Mouse (Mus musculus): ENCODE measurements around the gene Bbox1.

Gene Bbox1

GRCm38 (mm10) chr2:110314509-110315155 is at the start of gene Bbox1:
Bbox1 (minus strand) TSS chr2:110314560.
- DNase-seq (ENCODE audit: low spot score in 2 of 2) = peak in 1 of 2 experiments; percentile 1

- no peak for DNase-seq (ENCODE audit: low spot score in 2 of 2)
These were observed 49.5 kb upstream of the Bbox1 start for GRCm38 (mm10) chr2:110363855-110364254.

GRCm38 (mm10) chr2:110362432-110363283 is 48.3 kb upstream of the Bbox1 start, which contains the start of gene Fibin:
Fibin (minus strand) TSS chr2:110363183.
- peak; percentile 15 for DNase-seq (ENCODE audit: low spot score in 2 of 2)

GRCm38 (mm10) chr2:110353302-110353970 is 39.1 kb upstream of the Bbox1 start:
- no peak for DNase-seq (ENCODE audit: low spot score in 2 of 2)

- DNase-seq (ENCODE audit: low spot score in 2 of 2) = no peak
These were observed 37.5 kb upstream of the Bbox1 start for GRCm38 (mm10) chr2:110351843-110352251.

GRCm38 (mm10) chr2:110351406-110351805 is 37.0 kb upstream of the Bbox1 start:
- DNase-seq (ENCODE audit: low spot score in 2 of 2) = no peak

GRCm38 (mm10) chr2:110328953-110329352 is 14.6 kb upstream of the Bbox1 start:
- no peak for DNase-seq (ENCODE audit: low spot score in 2 of 2)

- no peak for DNase-seq (ENCODE audit: low spot score in 2 of 2)
These were observed 5.6 kb upstream of the Bbox1 start for GRCm38 (mm10) chr2:110319949-110320348.

- DNase-seq (ENCODE audit: low spot score in 2 of 2) = no peak
These were observed 4.9 kb upstream of the Bbox1 start for GRCm38 (mm10) chr2:110319266-110319665.

GRCm38 (mm10) chr2:110318719-110319118 is 4.4 kb upstream of the Bbox1 start:
- no peak for DNase-seq (ENCODE audit: low spot score in 2 of 2)

GRCm38 (mm10) chr2:110316116-110316883 is 1.9 kb upstream of the Bbox1 start:
- no peak for DNase-seq (ENCODE audit: low spot score in 2 of 2)

- no peak for DNase-seq (ENCODE audit: low spot score in 2 of 2)
These were observed 286 bp downstream of the Bbox1 start for GRCm38 (mm10) chr2:110314074-110314473.

- DNase-seq (ENCODE audit: low spot score in 2 of 2) = no peak
These were observed 995 bp downstream of the Bbox1 start for GRCm38 (mm10) chr2:110313305-110313824.

GRCm38 (mm10) chr2:110305358-110306283 is 8.7 kb downstream of the Bbox1 start:
- DNase-seq (ENCODE audit: low spot score in 2 of 2) = no peak

- no peak for DNase-seq (ENCODE audit: low spot score in 2 of 2)
These were observed 12.1 kb downstream of the Bbox1 start for GRCm38 (mm10) chr2:110302261-110302660.

GRCm38 (mm10) chr2:110301314-110301713 is 13.0 kb downstream of the Bbox1 start:
- DNase-seq (ENCODE audit: low spot score in 2 of 2) = no peak

- no peak for DNase-seq (ENCODE audit: low spot score in 2 of 2)
These were observed 19.4 kb downstream of the Bbox1 start for GRCm38 (mm10) chr2:110294927-110295326.

GRCm38 (mm10) chr2:110287959-110288358 is 26.4 kb downstream of the Bbox1 start:
- no peak for DNase-seq (ENCODE audit: low spot score in 2 of 2)

GRCm38 (mm10) chr2:110285829-110286504 is 28.4 kb downstream of the Bbox1 start:
- no peak for DNase-seq (ENCODE audit: low spot score in 2 of 2)

- DNase-seq (ENCODE audit: low spot score in 2 of 2) = no peak
These were observed 38.9 kb downstream of the Bbox1 start for GRCm38 (mm10) chr2:110275424-110275823.
